Mouse (Mus musculus): ENCODE data around the gene Mtf2. TPM values are rescaled to one million over a fixed set of nuclear protein-coding genes. Genes with fewer than 3 reads are reported as not detected.

The Mtf2 gene
- polyA plus RNA-seq, 1 experiment: 8.0 TPM

- H3K4me3 ChIP-seq (ENCODE audit: extremely low read depth, insufficient read depth, insufficient read length): no peak overlapping the region
- H3K36me3 ChIP-seq (ENCODE audit: control insufficient read depth, insufficient read depth, low read length): peaks cover 3% of the 10 kb centered on the region
- no peaks in the 10 kb centered on the region for H3K27me3 ChIP-seq (ENCODE audit: control insufficient read depth, insufficient read depth, low read length)
- WGBS: 95% methylated on average over 4 of the region's 4 CpGs
- DNase-seq (ENCODE audit: low read depth in 1 of 2, low spot score in 2 of 2): no peak
- TF ChIP-seq CTCF (IDR thresholded peaks at IDR 0.05; ENCODE audit: extremely low read depth, insufficient read depth, insufficient read length, insufficient replicate concordance) (no peak), POLR2A (IDR thresholded peaks at IDR 0.05; ENCODE audit: low read depth, low read length) (no peak)
- no peak overlapping the region for H3K27ac ChIP-seq (ENCODE audit: insufficient read depth, low read length)
- no peaks in the 10 kb centered on the region for H3K4me1 ChIP-seq (ENCODE audit: control insufficient read depth, insufficient read depth, insufficient read length)
Measured at GRCm38 (mm10) chr5:108117693-108118092, 52.2 kb downstream of the Mtf2 start.

- no peaks in the 10 kb centered on the region for H3K27me3 ChIP-seq (ENCODE audit: control insufficient read depth, insufficient read depth, low read length)
- no peaks in the 10 kb centered on the region for H3K4me1 ChIP-seq (ENCODE audit: control insufficient read depth, insufficient read depth, insufficient read length)
- no peak for TF ChIP-seq CTCF (IDR thresholded peaks at IDR 0.05; ENCODE audit: extremely low read depth, insufficient read depth, insufficient read length, insufficient replicate concordance)
- no peak for TF ChIP-seq POLR2A (IDR thresholded peaks at IDR 0.05; ENCODE audit: low read depth, low read length)
- 91% methylated on average over 9 of the region's 9 CpGs for WGBS
- H3K4me3 ChIP-seq (ENCODE audit: extremely low read depth, insufficient read depth, insufficient read length): no peak overlapping the region
- no peak for DNase-seq (ENCODE audit: low read depth in 1 of 2, low spot score in 2 of 2)
- H3K27ac ChIP-seq (ENCODE audit: insufficient read depth, low read length): no peak overlapping the region
- peaks cover 7% of the 10 kb centered on the region for H3K36me3 ChIP-seq (ENCODE audit: control insufficient read depth, insufficient read depth, low read length)
Measured at GRCm38 (mm10) chr5:108120221-108120900, 54.9 kb downstream of the Mtf2 start.

- Histone ChIP-seq H3K27ac (ENCODE audit: insufficient read depth, low read length) (peak overlapping the region; percentile 92), H3K36me3 (ENCODE audit: control insufficient read depth, insufficient read depth, low read length) (peaks cover 4% of the 10 kb centered on the region), H3K27me3 (ENCODE audit: control insufficient read depth, insufficient read depth, low read length) (no peaks in the 10 kb centered on the region), H3K4me1 (ENCODE audit: control insufficient read depth, insufficient read depth, insufficient read length) (peaks cover 2% of the 10 kb centered on the region; the same call in 1 of the 2 replicates), H3K4me3 (ENCODE audit: extremely low read depth, insufficient read depth, insufficient read length) (peak overlapping the region; percentile 98)
- DNase-seq (ENCODE audit: low read depth in 1 of 2, low spot score in 2 of 2): peak in 1 of 2 experiments; percentile 48
- under 1% methylated on average over 32 of the region's 32 CpGs for WGBS
- no peak; the same call in 1 of the 2 replicates for TF ChIP-seq POLR2A (IDR thresholded peaks at IDR 0.05; ENCODE audit: low read depth, low read length)
- no peak for TF ChIP-seq CTCF (IDR thresholded peaks at IDR 0.05; ENCODE audit: extremely low read depth, insufficient read depth, insufficient read length, insufficient replicate concordance)
Measured at GRCm38 (mm10) chr5:108131849-108132440, 66.5 kb downstream of the Mtf2 start.

GRCm38 (mm10) chr5:108132441-108133243 is 67.2 kb downstream of the Mtf2 start, which contains the start of the genes Tmed5 and Ccdc18:
Gene Tmed5 (minus strand): TSS chr5:108132620.
Gene Ccdc18 (plus strand): TSS chr5:108132875.
- Histone ChIP-seq H3K4me3 (ENCODE audit: extremely low read depth, insufficient read depth, insufficient read length) (peak within 1 kb of the TSS; percentile 98), H3K4me1 (ENCODE audit: control insufficient read depth, insufficient read depth, insufficient read length) (peaks cover 2% of the 10 kb centered on the region; the same call in 1 of the 2 replicates), H3K27me3 (ENCODE audit: control insufficient read depth, insufficient read depth, low read length) (no peaks in the 10 kb centered on the region), H3K27ac (ENCODE audit: insufficient read depth, low read length) (peak within 1 kb of the TSS; percentile 92), H3K36me3 (ENCODE audit: control insufficient read depth, insufficient read depth, low read length) (peaks cover 4% of the 10 kb centered on the region)
- DNase-seq (ENCODE audit: low read depth in 1 of 2, low spot score in 2 of 2): peak; percentile 97 to 99
- TF ChIP-seq CTCF (IDR thresholded peaks at IDR 0.05; ENCODE audit: extremely low read depth, insufficient read depth, insufficient read length, insufficient replicate concordance) (0 out of 2 replicates have a peak, but pooled peaks have one; percentile 4), POLR2A (IDR thresholded peaks at IDR 0.05; ENCODE audit: low read depth, low read length) (peak; percentile 76)
- under 1% methylated on average over 65 of the region's 65 CpGs for WGBS

- no peak overlapping the region for H3K4me3 ChIP-seq (ENCODE audit: extremely low read depth, insufficient read depth, insufficient read length)
- no peak for TF ChIP-seq POLR2A (IDR thresholded peaks at IDR 0.05; ENCODE audit: low read depth, low read length)
- TF ChIP-seq CTCF (IDR thresholded peaks at IDR 0.05; ENCODE audit: extremely low read depth, insufficient read depth, insufficient read length, insufficient replicate concordance): no peak
- H3K4me1 ChIP-seq (ENCODE audit: control insufficient read depth, insufficient read depth, insufficient read length): no peaks in the 10 kb centered on the region
- no peak overlapping the region for H3K27ac ChIP-seq (ENCODE audit: insufficient read depth, low read length)
- no peaks in the 10 kb centered on the region for H3K27me3 ChIP-seq (ENCODE audit: control insufficient read depth, insufficient read depth, low read length)
- WGBS: 77% methylated on average over 1 of the region's 1 CpGs
- DNase-seq (ENCODE audit: low read depth in 1 of 2, low spot score in 2 of 2): no peak
- H3K36me3 ChIP-seq (ENCODE audit: control insufficient read depth, insufficient read depth, low read length): peaks cover 1% of the 10 kb centered on the region; the same call in 1 of the 2 replicates
Measured at GRCm38 (mm10) chr5:108152592-108152991, 87.1 kb downstream of the Mtf2 start.

Other genes with a start within 250 kb of the Mtf2 start
- not detected in 2 replicates for gene Ube2d2b, start 235.6 kb upstream of the Mtf2 start, polyA plus RNA-seq (2012; rRNA removed)
- 6.2 and 6.6 TPM in 2 replicates for gene Evi5, start 190.6 kb upstream of the Mtf2 start, polyA plus RNA-seq (2012; rRNA removed)
- gene Rpl5, start 165.2 kb upstream of the Mtf2 start, polyA plus RNA-seq (2012; rRNA removed): 24.1 and 29.9 TPM in 2 replicates
- 1.6 and 2.2 TPM in 2 replicates for gene Fam69a, start 78.6 kb upstream of the Mtf2 start, polyA plus RNA-seq (2012; rRNA removed)
- gene Tmed5, start 66.9 kb downstream of the Mtf2 start, polyA plus RNA-seq (2012; rRNA removed): 54.0 and 80.2 TPM in 2 replicates
- gene Ccdc18, start 67.2 kb downstream of the Mtf2 start, polyA plus RNA-seq (2012; rRNA removed): 0.07 and 0.11 TPM in 2 replicates
- gene Dr1, start 203.2 kb downstream of the Mtf2 start, polyA plus RNA-seq (2012; rRNA removed): 16.0 and 23.5 TPM in 2 replicates
- gene Pigg, start 246.9 kb downstream of the Mtf2 start, polyA plus RNA-seq (2012; rRNA removed): 2.4 and 2.7 TPM in 2 replicates